Mouse (Mus musculus) embryonic fibroblast, embryonic 13.5 days (primary cell): ENCODE data around the gene Acvrl1.

Experiments used
- CTCF ChIP-seq: IDR thresholded peaks from 2 replicates; pipeline ENCODE4 v1.5.1; 2011; ENCODE audit warnings: mild to moderate bottlenecking, control low read depth, low read length, moderate library complexity, borderline replicate concordance; ENCODE audit not compliant: insufficient read depth
- POLR2A ChIP-seq: IDR thresholded peaks from 2 replicates; pipeline ENCODE4 v1.6.1; 2011; ENCODE audit warnings: low read depth, mild to moderate bottlenecking, control low read depth, low read length, moderate library complexity

DNA sequence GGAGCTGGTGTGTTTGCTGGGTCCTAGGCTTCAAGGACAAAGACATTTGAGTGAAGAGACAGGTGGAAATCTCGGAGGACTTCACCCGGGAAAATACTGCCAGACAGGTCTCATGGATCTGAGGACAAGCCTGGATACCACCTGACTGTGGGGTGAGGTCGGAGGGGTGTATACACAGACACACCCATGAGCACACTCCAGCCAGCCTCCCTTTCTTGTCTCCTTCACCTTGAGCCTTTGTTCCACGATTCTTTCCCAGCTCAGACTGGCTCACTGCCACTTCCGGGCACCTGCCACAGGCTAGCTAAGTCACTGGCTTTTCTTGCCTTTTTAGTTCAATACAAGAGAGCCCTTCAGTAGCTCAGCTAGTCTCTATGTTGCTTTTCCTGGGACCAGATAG, 36.0 kb downstream of the Acvrl1 start:
- no peak for TF ChIP-seq CTCF
- TF ChIP-seq POLR2A, result no peak
